Mouse (Mus musculus) neural tube, embryonic 12.5 days (tissue): ENCODE data around the gene Olfr574. TPM values are rescaled to one million over a fixed set of nuclear protein-coding genes. Genes with fewer than 3 reads are reported as not detected.

Source experiments
- ATAC-seq: fragments of 200-750 bp; cut with Nextera tagmentation; 2 replicates; pipeline ENCODE4 v1.8.0; 2017; ENCODE audit warnings: low read depth, mild to moderate bottlenecking, moderate TSS enrichment, moderate library complexity; ENCODE audit not compliant: low FRiP score
- H3K27ac ChIP-seq: fragments of 300-500 bp; sonication (generic); 2 replicates; pipeline ENCODE4 v1.5.1; 2016
- H3K27me3 ChIP-seq: fragments of 300-500 bp; sonication (generic); replicated peaks from 2 replicates; pipeline ENCODE4 v1.6.1; 2016; ENCODE audit warnings: mild to moderate bottlenecking
- H3K36me3 ChIP-seq: fragments of 300-500 bp; sonication (generic); 2 replicates; pipeline ENCODE4 v1.6.1; 2016; ENCODE audit warnings: mild to moderate bottlenecking
- H3K4me1 ChIP-seq: fragments of 300-500 bp; sonication (generic); 2 replicates; pipeline ENCODE4 v1.6.1; 2016
- H3K4me2 ChIP-seq: fragments of 300-500 bp; sonication (generic); replicated peaks from 2 replicates; pipeline ENCODE4 v1.6.1; 2016; ENCODE audit warnings: mild to moderate bottlenecking
- H3K4me3 ChIP-seq: fragments of 300-500 bp; sonication (generic); 2 replicates; pipeline ENCODE4 v1.5.1; 2016
- H3K9ac ChIP-seq: fragments of 300-500 bp; sonication (generic); 2 replicates; pipeline ENCODE4 v1.6.1; 2016; ENCODE audit warnings: mild to moderate bottlenecking
- H3K9me3 ChIP-seq: fragments of 300-500 bp; sonication (generic); 2 replicates; pipeline ENCODE4 v1.6.1; 2016; ENCODE audit warnings: mild to moderate bottlenecking
- WGBS: fragments of 180-500 bp; shearing (Covaris S2); methylation state at CpG from one replicate; pipeline ENCODE4 v1.1.7; 2016; 5-methylcytosine and 5-hydroxymethylcytosine counted together
- polyA plus RNA-seq: library from polyadenylated mRNA; unstranded; fragments of >200 nt; fragmentation: Nextera tagmentation; extraction: Ambion mirVana; gene quantifications from 2 replicates; pipeline ENCODE4 v1.2.1, GENCODE M21; 2016

The Olfr574 gene
- polyA plus RNA-seq, 1 experiment from 2014 or later = not detected

- 64% methylated on average over 2 of the region's 2 CpGs for WGBS
- no peaks in the 10 kb centered on the region for H3K36me3 ChIP-seq
- H3K4me1 ChIP-seq = no peaks in the 10 kb centered on the region
- ATAC-seq = no peak
- no peaks in the 10 kb centered on the region for H3K27me3 ChIP-seq
- H3K9ac ChIP-seq = no peak within 1 kb of the TSS
- no peak within 1 kb of the TSS for H3K4me3 ChIP-seq
- no peaks in the 10 kb centered on the region for H3K9me3 ChIP-seq
- no peak within 1 kb of the TSS for H3K4me2 ChIP-seq
- no peak within 1 kb of the TSS for H3K27ac ChIP-seq
Observed at GRCm38 (mm10) chr7:102962360-102962759, 14.1 kb downstream of the Olfr574 start, which contains the start of gene Olfr576. TSS of gene Olfr576 (plus strand) at chr7:102962660.

DNA sequence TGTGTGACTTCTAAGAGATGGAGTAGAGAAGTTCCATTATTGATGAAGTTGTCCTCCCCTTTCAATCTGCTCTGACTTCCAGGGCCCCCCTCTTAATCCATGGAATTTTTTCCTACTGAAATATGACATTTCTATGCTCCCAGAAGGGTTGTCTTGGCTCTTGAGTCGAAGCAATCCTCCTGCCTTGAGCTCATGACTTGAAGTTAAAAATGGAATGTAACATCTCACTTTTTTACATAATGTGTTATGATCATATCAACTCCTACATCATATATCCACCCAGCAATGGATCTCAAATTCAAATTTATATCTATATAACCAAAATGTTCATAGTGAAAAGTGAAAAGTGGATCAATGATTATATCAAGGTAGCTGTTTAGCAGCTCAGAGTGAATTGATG, 26.1 kb downstream of the Olfr574 start:
- Histone ChIP-seq H3K4me1 (no peaks in the 10 kb centered on the region), H3K27ac (no peak overlapping the region), H3K27me3 (no peaks in the 10 kb centered on the region), H3K9me3 (no peaks in the 10 kb centered on the region), H3K4me3 (no peak overlapping the region), H3K4me2 (no peak overlapping the region), H3K9ac (no peak overlapping the region), H3K36me3 (no peaks in the 10 kb centered on the region)
- WGBS = 53% methylated on average over 1 of the region's 1 CpGs
- ATAC-seq = no peak

DNA sequence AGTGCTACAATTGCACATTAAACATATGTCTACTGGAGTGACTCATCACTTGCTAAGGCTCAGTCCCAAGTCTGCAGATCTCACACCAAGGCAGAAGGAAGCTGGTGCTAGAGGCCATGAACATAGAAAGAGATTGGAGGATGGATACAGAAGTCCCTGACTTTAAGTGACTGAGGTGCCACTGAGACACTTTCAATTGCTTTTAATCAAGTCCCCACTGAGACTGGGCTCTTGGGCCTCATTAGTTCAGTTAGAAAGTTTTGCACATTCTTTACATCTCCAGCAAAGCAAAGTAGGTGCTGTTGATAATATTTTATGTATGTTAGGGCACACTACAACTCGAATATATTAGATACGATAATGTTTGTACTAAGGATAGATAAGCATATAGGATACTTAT, 27.6 kb downstream of the Olfr574 start, which contains the start of gene Olfr577:
Gene Olfr577, minus strand, starts transcription at position 101 of the 400 bp plus-strand sequence.
- ATAC-seq = no peak
- Histone ChIP-seq H3K4me3 (no peak within 1 kb of the TSS), H3K27ac (no peak within 1 kb of the TSS), H3K4me1 (no peaks in the 10 kb centered on the region), H3K9me3 (no peaks in the 10 kb centered on the region), H3K36me3 (no peaks in the 10 kb centered on the region), H3K27me3 (no peaks in the 10 kb centered on the region), H3K4me2 (no peak within 1 kb of the TSS), H3K9ac (no peak within 1 kb of the TSS)
- 85% methylated on average over 2 of the region's 2 CpGs for WGBS

DNA sequence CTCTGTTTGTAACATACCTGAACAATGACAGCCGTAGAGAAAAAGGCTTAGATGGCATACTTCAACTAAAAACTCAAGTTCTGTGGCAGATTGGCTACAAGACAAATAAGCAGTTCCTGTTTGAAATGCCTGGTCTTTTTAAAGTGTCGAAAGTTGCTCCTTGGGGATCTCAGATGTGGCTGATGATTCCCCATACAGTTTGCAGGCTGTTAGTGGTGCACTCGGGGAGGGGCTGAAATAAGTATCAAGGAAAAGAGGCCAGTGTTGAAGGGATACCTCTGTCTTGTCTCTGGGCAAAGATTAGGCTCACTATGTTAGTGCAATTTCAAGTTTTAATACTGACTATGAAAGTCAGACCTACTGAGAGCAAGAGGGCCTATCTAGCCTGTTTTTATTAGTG, 41.0 kb downstream of the Olfr574 start, which contains the start of gene Olfr578:
Gene Olfr578, minus strand, starts transcription at position 101 of the 400 bp plus-strand sequence.
- no peaks in the 10 kb centered on the region for H3K36me3 ChIP-seq
- no peak for ATAC-seq
- no peak within 1 kb of the TSS for H3K4me3 ChIP-seq
- no peak within 1 kb of the TSS for H3K9ac ChIP-seq
- no peaks in the 10 kb centered on the region for H3K4me1 ChIP-seq
- H3K27me3 ChIP-seq = no peaks in the 10 kb centered on the region
- no peak within 1 kb of the TSS for H3K27ac ChIP-seq
- 87% methylated on average over 3 of the region's 3 CpGs for WGBS
- no peaks in the 10 kb centered on the region for H3K9me3 ChIP-seq
- H3K4me2 ChIP-seq = no peak within 1 kb of the TSS

Other genes starting within 250 kb of the Olfr574 start
- 1.3 and 1.8 TPM in 2 replicates for gene Olfr558, start 246.3 kb upstream of the Olfr574 start, polyA plus RNA-seq
- gene Olfr33, start 229.4 kb upstream of the Olfr574 start, polyA plus RNA-seq = 0.08 TPM in 1 of 2 replicates, not detected in the other
- 0.20 TPM in 1 of 2 replicates, not detected in the other for gene Olfr559, start 221.0 kb upstream of the Olfr574 start, polyA plus RNA-seq
- not detected in 2 replicates for gene Olfr560, start 189.1 kb upstream of the Olfr574 start, polyA plus RNA-seq
- gene Olfr78, start 189.0 kb upstream of the Olfr574 start, polyA plus RNA-seq = 0.19 and 0.48 TPM in 2 replicates
- 0.13 and 0.18 TPM in 2 replicates for gene Olfr561, start 177.2 kb upstream of the Olfr574 start, polyA plus RNA-seq
- not detected in 2 replicates for gene Olfr564, start 145.0 kb upstream of the Olfr574 start, polyA plus RNA-seq
- not detected in 2 replicates for gene Olfr566, start 89.7 kb upstream of the Olfr574 start, polyA plus RNA-seq
- not detected in 2 replicates for gene Olfr568, start 71.3 kb upstream of the Olfr574 start, polyA plus RNA-seq
- not detected in 2 replicates for gene Olfr569, start 57.6 kb upstream of the Olfr574 start, polyA plus RNA-seq
- not detected in 2 replicates for gene Olfr570, start 53.9 kb upstream of the Olfr574 start, polyA plus RNA-seq
- not detected in 2 replicates for gene Olfr571, start 30.9 kb upstream of the Olfr574 start, polyA plus RNA-seq
- gene Olfr572, start 24.1 kb upstream of the Olfr574 start, polyA plus RNA-seq = not detected in 2 replicates
- gene Olfr573-ps1, start 5.9 kb upstream of the Olfr574 start, polyA plus RNA-seq = not detected in 2 replicates
- gene Olfr575, start 10.3 kb downstream of the Olfr574 start, polyA plus RNA-seq = not detected in 2 replicates
- not detected in 2 replicates for gene Olfr576, start 14.2 kb downstream of the Olfr574 start, polyA plus RNA-seq
- not detected in 2 replicates for gene Olfr577, start 27.5 kb downstream of the Olfr574 start, polyA plus RNA-seq
- not detected in 2 replicates for gene Olfr578, start 40.9 kb downstream of the Olfr574 start, polyA plus RNA-seq
- not detected in 2 replicates for gene Olfr582, start 89.6 kb downstream of the Olfr574 start, polyA plus RNA-seq
- not detected in 2 replicates for gene Olfr583, start 102.8 kb downstream of the Olfr574 start, polyA plus RNA-seq
- not detected in 2 replicates for gene Olfr584, start 133.4 kb downstream of the Olfr574 start, polyA plus RNA-seq
- not detected in 2 replicates for gene Olfr585, start 149.3 kb downstream of the Olfr574 start, polyA plus RNA-seq
- not detected in 2 replicates for gene Olfr586, start 177.2 kb downstream of the Olfr574 start, polyA plus RNA-seq
- not detected in 2 replicates for gene Olfr588-ps1, start 192.4 kb downstream of the Olfr574 start, polyA plus RNA-seq
- not detected in 2 replicates for gene Olfr589, start 207.9 kb downstream of the Olfr574 start, polyA plus RNA-seq
- gene Olfr591, start 229.9 kb downstream of the Olfr574 start, polyA plus RNA-seq = not detected in 2 replicates
- gene Olfr592, start 236.3 kb downstream of the Olfr574 start, polyA plus RNA-seq = not detected in 2 replicates